Mouse (Mus musculus): ENCODE measurements at regions not wholly inside any gene's neighbourhood (a gene's known extent, or its start where the extent isn't known, plus 50 kb on each side); places are given as distances from the start of the nearest gene placed in this dataset.
A peak's percentile ranks its signal among the peaks of the same experiment; 100 is the strongest.

DNA sequence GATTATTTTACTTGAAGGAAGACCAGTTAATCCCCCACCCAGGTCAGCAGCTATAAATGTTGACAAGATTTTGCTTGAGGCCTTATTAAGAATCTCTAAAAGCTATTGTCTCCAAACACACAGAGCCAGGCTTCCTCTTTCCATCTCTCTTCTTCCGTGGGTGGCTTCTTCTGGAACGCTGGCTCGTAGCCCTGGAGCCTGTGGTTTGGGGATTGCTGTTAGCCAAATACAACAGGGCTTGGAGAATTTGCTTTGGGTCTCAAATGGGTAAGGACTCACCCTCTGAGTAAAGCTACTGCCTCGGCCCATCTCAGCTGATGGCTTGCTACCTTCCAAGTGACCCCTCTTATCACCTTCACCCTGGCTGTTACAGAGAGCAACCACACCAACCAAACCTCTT is 179.3 kb upstream of the Hes1 start:
- no peak for TF ChIP-seq GATA4 (IDR thresholded peaks at IDR 0.05; ENCODE audit: insufficient replicate concordance, low read length)

DNA sequence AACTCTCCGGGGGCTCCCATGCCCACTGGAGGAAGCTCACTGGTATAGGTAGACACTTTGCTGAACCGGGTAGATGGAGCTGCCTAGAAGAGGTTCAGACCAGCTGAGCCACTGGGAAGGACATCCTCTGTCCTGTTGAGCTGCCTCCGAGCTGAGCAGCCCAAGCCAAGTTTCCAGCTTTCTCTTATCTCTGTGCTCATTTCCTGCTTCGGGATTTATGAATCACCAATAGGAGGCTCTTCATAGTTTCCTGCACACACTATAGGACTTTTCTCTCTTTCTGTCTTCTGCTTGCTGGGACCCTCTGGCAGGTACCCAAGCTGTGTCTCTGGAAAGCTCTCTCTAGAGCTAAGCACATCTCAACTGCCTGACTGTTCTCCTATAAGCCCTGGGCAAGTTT is 177.4 kb upstream of the Hes1 start:
- TF ChIP-seq GATA4 (IDR thresholded peaks at IDR 0.05; ENCODE audit: insufficient replicate concordance, low read length) = peak; percentile 77; the same call in 1 of the 2 replicates

DNA sequence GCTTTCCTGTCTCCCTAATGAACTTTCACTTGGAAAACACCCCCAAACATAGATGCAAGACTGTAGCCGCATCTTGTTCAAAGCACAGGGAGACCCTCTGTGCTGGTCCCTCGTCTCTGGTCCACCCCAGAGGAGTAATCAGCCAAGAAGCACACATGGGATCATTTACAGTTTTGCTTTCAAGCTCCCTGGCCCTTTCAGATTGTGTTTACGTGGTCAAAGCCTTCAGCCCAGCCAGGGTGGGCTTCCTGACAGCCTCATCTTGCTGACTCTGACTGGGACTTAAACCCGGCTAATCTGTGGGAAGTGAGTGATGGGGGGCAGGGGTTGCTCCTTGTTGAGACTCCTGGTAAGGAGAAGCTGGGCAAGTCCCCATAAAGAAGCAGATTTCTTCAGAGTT is 174.8 kb upstream of the Hes1 start:
- no peak for TF ChIP-seq GATA4 (IDR thresholded peaks at IDR 0.05; ENCODE audit: insufficient replicate concordance, low read length)

DNA sequence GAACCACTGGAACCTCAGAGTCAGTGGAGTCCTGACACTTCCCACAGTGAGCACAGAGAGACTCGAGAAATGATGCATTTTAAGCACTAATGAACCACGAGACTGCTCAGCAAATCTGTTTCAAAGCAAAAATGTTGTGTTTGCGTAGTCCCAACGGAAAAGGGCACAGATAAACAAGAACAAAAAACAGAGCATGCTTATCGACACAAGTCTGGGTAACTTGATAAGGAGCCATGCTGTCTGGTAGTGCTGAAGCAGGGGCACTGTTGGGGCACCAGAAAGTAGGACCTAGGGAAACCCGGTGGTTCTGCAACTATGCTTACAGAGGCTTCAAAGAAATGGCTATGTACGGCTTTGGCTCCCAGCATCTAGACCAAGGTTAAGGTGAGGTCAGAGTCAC is 172.7 kb upstream of the Hes1 start:
- TF ChIP-seq GATA4 (IDR thresholded peaks at IDR 0.05; ENCODE audit: insufficient replicate concordance, low read length) = 0 out of 2 replicates have a peak, but pooled peaks have one; percentile 46

DNA sequence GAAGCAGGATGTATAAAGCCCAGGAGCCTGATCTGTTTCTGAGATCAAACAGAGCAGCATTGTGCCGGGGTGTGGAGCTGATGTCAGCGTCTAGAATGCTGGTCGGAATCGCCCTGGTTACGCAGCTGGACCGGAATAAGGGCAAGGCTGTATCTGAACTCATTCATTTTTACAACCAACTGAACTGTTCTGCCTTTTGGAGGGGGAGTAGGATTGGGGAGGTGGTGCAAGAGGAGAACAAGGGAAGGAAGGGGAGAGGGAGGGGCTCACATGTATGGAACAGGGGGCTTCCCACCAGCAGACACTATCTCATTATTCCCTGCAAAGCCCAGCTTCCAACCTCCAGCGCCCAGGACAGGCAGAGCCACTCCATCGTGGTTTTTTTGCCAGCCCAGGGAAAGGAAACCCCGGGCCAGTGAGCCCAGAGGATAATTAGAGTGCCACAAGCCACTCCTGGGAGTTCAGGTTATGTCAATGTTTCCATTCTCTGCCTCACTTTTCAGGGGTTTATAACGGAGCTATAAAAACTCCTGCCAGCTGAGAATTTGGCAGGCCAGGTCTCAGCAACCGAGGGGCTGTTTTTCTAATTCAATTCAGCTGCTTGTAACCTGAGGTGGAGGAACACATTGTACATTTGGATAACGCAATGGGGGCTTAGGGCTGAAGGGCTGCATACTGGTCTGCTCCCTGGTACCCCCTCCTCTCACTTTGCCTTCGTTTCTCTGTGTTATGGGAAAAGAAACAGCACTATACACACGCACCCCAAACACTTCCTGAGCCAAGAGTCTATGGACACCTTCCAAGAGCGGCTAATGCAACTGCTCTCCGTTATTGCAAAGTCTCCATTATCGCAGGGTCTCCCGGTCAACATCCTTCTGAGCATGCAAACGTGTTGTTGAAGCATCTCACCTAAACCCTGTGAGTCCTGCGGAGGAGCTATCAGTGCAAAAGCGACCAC is 170.0 kb upstream of the Hes1 start:
- TF ChIP-seq GATA4 (IDR thresholded peaks at IDR 0.05; ENCODE audit: insufficient replicate concordance, low read length) = no peak

DNA sequence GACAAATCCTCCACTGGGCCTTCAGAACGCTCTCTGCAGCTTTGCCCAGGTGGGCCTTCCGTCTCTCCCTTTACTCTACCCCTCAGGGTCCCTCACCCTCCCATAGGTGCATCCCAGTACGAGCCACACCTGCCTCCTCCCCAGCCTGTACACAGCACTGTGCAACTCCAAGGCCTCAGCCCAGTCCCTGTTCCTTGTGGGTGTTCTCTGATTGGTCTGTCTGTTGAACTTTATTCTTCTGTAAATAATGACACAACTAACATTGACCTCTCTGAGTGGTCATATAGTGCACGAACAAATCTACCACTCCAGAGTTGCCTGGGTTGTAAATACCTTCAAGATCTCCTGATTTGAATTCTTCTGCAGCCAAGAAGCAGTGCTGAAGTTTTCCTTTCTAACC is 167.8 kb upstream of the Hes1 start:
- no peak for TF ChIP-seq GATA4 (IDR thresholded peaks at IDR 0.05; ENCODE audit: insufficient replicate concordance, low read length)

DNA sequence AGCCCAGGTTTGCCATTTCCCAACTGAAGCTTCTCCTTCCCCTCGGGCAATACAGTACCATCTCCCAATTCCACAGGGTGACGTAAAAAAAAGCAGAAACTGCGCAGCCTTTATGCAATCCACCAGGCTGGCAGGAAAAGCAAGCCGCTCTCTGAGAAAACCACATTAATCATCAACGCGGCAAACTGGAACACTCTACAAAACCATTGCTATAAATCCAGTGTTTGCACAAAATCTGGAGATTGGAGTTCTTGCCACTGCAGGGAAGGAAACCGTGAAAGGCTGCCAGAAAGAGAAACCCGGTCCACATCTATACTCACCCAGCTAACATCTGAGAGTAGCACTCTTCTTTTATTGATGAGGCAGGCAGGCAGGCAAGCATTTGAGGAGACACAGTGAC is 160.7 kb upstream of the Hes1 start:
- no peak; the same call in 1 of the 2 replicates for TF ChIP-seq GATA4 (IDR thresholded peaks at IDR 0.05; ENCODE audit: insufficient replicate concordance, low read length)

DNA sequence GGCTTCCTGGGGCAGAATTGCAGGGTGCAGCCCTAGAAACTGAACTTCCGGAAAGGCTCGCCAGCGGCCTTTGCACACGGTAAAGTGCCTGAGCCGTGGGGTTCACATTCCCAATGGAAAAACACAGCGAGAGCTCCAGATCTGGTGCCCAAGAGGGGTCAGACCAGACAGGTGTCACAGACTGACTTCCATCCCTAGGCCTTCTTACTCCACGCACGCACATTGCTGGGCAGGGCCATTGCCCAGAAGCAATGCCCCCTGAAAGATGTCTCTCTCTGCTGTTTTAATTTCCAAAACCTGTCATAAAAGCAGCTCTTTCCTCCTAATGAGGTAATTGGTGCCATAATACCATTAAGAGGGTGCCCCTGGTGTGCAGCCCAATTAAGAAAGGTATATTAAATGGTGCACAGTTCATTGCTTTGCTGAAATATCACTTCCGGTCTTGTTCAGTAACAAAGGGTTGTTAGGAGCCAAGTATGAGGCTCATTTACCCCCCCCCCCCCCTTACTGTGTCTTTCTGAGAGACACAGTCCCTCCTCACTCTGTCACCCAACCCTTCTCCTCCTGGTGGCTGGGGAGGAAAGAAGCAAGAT is 159.9 kb upstream of the Hes1 start:
- no peak for TF ChIP-seq GATA4 (IDR thresholded peaks at IDR 0.05; ENCODE audit: insufficient replicate concordance, low read length)

DNA sequence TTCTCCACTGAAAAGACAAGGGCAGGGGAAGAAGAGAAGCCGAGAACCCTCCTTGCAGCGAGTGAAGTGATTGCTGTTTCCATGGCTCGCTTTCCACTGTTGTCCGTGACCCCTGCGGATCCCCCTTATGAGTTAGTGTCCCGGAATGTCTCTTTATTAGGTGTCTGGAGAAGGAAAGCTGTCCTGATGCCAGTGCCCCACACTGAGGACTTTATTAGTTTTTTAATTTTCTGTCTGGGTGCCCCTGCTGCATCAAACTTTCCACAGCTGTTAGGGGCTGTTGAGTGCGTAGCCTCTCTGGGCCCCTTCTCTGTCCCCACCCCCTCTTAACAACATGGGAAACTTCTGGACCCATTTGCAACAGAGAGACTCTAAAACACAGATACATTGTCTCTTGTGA is 156.9 kb upstream of the Hes1 start:
- TF ChIP-seq GATA4 (IDR thresholded peaks at IDR 0.05; ENCODE audit: insufficient replicate concordance, low read length) = no peak

DNA sequence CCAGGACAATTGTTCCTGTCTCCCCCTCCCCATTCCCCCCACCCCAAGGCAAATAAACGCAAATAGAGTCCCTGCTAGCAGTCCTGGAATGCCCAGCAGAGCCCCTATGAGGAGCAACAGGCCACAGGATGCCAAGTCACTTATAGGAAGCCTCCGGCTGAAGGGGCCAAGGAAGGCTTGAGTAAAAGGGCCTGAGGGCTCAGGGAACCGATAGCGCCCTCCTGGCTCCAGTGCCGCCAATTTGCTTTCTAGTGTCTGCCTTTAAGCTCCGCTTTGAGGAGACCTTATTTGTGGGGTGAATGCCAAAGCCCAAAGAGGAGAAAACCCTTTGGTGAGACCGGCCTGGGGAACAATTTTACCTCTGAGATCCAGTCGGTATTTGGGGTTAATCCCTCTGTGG is 156.2 kb upstream of the Hes1 start:
- TF ChIP-seq GATA4 (IDR thresholded peaks at IDR 0.05; ENCODE audit: insufficient replicate concordance, low read length) = no peak

DNA sequence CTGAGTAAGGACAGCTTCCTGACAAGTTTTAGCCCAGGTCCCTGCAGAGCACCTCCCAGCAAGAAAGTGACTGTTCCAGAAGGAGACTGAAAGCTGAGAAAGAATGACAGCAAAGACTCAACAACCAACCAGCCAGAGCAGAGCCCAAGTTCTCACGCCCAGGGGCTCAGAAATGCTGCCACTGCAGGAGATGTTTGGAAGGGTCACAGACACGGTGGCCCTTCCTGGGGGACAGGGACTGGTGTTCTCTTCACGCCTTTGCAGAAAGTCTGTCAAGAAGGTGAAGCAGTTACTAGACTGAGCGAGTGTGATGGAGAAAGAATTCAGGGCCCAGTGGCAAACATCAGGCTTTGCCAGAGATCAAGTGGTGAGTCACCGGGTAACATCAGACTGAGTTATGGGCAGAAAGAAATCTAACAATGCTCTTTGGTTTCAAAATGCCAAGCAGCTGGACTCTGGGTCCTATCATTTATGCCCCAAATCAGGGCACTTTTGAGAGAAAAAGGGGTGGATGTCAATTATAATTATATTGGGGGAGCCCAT is 154.2 kb upstream of the Hes1 start:
- no peak for TF ChIP-seq GATA4 (IDR thresholded peaks at IDR 0.05; ENCODE audit: insufficient replicate concordance, low read length)

DNA sequence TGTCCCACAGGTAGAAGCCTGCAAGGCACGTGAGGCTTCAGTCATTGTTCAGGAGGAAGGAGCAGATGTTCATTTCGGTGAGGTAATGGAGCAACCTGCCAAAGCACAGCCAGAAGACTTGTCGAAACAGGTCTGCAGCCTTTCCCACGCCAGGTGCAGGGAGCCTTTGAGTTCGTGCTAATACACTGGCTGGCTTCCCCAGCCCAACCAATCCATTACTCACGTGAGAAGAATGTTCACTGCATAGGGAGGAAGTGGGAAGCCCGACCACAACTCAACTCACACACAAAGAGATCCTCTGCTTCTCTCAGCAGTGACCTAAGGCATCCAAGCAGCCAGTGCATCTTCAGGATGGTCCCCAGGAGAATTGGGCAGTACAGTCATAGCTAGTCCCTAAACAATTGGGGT is 153.0 kb upstream of the Hes1 start:
- TF ChIP-seq GATA4 (IDR thresholded peaks at IDR 0.05; ENCODE audit: insufficient replicate concordance, low read length) = no peak

DNA sequence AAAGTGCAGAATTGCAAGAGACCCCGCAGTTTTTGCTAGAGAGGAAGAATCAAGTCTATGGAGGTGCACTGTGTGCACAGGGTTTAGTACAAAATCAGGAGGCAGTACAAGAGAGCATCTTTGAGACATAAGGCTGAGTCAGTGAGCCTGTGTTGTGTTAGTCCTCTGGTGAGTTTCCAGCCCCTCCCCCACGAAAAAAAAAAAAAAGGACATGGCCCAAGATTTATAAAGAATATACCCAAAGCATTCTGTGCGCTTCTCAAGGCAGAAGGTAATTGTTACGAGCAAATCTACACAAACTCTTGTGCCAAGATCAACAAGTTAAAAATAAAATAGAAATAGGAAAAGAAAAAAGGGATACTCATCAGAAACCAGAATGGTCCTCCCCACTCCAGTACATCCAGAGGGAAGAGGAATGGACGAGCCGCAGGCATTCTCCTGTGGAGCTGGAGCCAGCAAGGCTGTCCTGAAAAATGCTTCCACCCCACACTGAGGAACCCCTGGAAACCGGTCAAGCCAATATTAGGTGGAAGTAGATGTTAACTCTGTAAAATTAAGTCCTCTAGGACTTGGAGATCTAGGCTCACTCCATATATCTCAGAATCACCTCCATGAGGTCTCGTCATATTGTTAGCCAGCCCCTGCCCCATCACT is 150.7 kb upstream of the Hes1 start:
- TF ChIP-seq GATA4 (IDR thresholded peaks at IDR 0.05; ENCODE audit: insufficient replicate concordance, low read length) = no peak

DNA sequence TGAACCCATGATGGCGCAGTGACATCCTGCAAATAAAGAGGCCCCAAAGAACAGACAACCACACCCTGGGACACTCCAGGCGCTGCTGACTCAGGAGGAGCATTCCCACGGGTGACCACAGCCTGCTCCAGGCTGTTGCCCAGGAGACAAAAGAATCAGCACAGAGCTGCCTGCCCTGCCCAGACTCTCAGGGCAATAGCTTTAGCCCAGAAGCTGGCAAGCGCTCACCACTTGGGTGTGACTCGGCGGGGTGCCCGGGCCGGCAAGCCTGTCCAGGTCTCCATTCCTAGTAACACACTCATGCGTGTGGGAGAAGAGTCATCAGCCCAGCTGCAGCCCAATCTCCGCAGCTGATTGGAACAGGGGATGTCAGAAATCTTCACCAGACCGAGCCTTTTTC is 148.8 kb upstream of the Hes1 start:
- TF ChIP-seq GATA4 (IDR thresholded peaks at IDR 0.05; ENCODE audit: insufficient replicate concordance, low read length) = no peak

DNA sequence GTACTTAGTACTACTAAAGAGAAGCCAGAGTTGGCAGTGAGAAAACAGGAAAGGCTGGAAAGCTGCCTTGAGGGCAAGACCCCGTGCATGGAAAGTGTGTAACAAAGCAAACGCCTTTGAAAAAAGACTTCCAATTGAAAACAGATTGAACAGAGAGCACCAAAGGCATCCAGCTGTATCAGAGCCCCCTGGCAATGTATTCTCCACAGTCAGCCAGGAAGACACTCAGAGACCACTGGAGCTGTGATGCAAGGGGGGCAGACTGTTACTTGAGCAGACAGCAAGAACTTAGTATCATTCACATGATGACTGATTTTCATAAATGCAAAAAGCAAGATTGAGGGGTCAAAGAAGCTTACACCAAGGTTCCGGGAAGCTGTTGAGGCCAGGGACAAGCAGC is 146.2 kb upstream of the Hes1 start:
- no peak for TF ChIP-seq GATA4 (IDR thresholded peaks at IDR 0.05; ENCODE audit: insufficient replicate concordance, low read length)

DNA sequence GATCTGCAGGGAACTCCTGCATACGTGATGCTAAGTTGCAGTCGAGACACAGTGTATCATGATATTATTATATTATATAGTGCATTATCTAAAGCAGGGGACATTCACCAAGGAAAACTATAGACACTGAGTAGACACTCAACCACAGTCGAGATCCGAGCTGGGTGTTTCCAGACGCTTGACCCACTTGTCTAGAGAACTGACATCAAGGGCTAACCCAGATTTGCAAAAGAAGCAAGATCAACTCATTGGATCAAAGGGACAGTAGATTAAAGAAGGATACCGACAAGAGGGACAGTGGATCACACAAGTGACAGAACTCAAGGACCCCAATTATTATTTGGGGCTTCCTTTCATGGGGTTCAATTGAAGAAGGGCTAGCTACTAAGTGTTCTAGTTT is 145.8 kb upstream of the Hes1 start:
- TF ChIP-seq GATA4 (IDR thresholded peaks at IDR 0.05; ENCODE audit: insufficient replicate concordance, low read length) = no peak

Measured in liver, adult (tissue).